Mouse (Mus musculus): ENCODE data around the gene Cab39. TPM values are rescaled to one million over a fixed set of nuclear protein-coding genes. Genes with fewer than 3 reads are reported as not detected.

The Cab39 gene
- total RNA-seq, 2 experiments from 2014 or later: 152 to 157 TPM

GRCm38 (mm10) chr1:85840421-85840820 is 47.2 kb downstream of the Cab39 start:
- no peak for TF ChIP-seq CTCF (conservative IDR thresholded peaks at IDR 0.05)
- DNase-seq (ENCODE audit: low spot score in 2 of 2): no peak
- H3K4me3 ChIP-seq: no peak overlapping the region
- no peak overlapping the region for H3K27ac ChIP-seq

- Histone ChIP-seq H3K27ac (no peak overlapping the region), H3K4me3 (no peak overlapping the region)
- TF ChIP-seq CTCF (conservative IDR thresholded peaks at IDR 0.05): peak; percentile 88
- no peak for DNase-seq (ENCODE audit: low spot score in 2 of 2)
Measured at GRCm38 (mm10) chr1:85842251-85842650, 49.0 kb downstream of the Cab39 start.

- H3K4me3 ChIP-seq: no peak overlapping the region
- TF ChIP-seq CTCF (conservative IDR thresholded peaks at IDR 0.05): no peak
- H3K27ac ChIP-seq: no peak overlapping the region
- no peak for DNase-seq (ENCODE audit: low spot score in 2 of 2)
Measured at GRCm38 (mm10) chr1:85843291-85843863, 50.1 kb downstream of the Cab39 start.

GRCm38 (mm10) chr1:85844981-85845380 is 51.7 kb downstream of the Cab39 start:
- TF ChIP-seq CTCF (conservative IDR thresholded peaks at IDR 0.05): no peak
- Histone ChIP-seq H3K27ac (no peak overlapping the region), H3K4me3 (no peak overlapping the region)
- no peak for DNase-seq (ENCODE audit: low spot score in 2 of 2)

GRCm38 (mm10) chr1:85845476-85845875 is 52.2 kb downstream of the Cab39 start:
- Histone ChIP-seq H3K4me3 (no peak overlapping the region), H3K27ac (no peak overlapping the region)
- TF ChIP-seq CTCF (conservative IDR thresholded peaks at IDR 0.05): no peak
- no peak for DNase-seq (ENCODE audit: low spot score in 2 of 2)

GRCm38 (mm10) chr1:85849016-85849415 is 55.8 kb downstream of the Cab39 start:
- DNase-seq (ENCODE audit: low spot score in 2 of 2): no peak
- Histone ChIP-seq H3K27ac (no peak overlapping the region), H3K4me3 (no peak overlapping the region)
- no peak for TF ChIP-seq CTCF (conservative IDR thresholded peaks at IDR 0.05)

GRCm38 (mm10) chr1:85850851-85851250 is 57.6 kb downstream of the Cab39 start:
- no peak overlapping the region for H3K4me3 ChIP-seq
- no peak for DNase-seq (ENCODE audit: low spot score in 2 of 2)
- H3K27ac ChIP-seq: no peak overlapping the region
- TF ChIP-seq CTCF (conservative IDR thresholded peaks at IDR 0.05): no peak

- peak; percentile 77 for DNase-seq (ENCODE audit: low spot score in 2 of 2)
- Histone ChIP-seq H3K4me3 (no peak overlapping the region), H3K27ac (no peak overlapping the region)
- peak; percentile 97 for TF ChIP-seq CTCF (conservative IDR thresholded peaks at IDR 0.05)
Measured at GRCm38 (mm10) chr1:85852996-85853689, 59.9 kb downstream of the Cab39 start.

GRCm38 (mm10) chr1:85853865-85854264 is 60.6 kb downstream of the Cab39 start:
- no peak for TF ChIP-seq CTCF (conservative IDR thresholded peaks at IDR 0.05)
- no peak overlapping the region for H3K4me3 ChIP-seq
- no peak for DNase-seq (ENCODE audit: low spot score in 2 of 2)
- H3K27ac ChIP-seq: peak overlapping the region; percentile 41; the same call in 1 of the 2 replicates

GRCm38 (mm10) chr1:85854475-85854874 is 61.2 kb downstream of the Cab39 start:
- DNase-seq (ENCODE audit: low spot score in 2 of 2): no peak
- peak; percentile 65 for TF ChIP-seq CTCF (conservative IDR thresholded peaks at IDR 0.05)
- no peak overlapping the region for H3K4me3 ChIP-seq
- H3K27ac ChIP-seq: no peak overlapping the region

- Histone ChIP-seq H3K4me3 (no peak overlapping the region), H3K27ac (no peak overlapping the region)
- DNase-seq (ENCODE audit: low spot score in 2 of 2): no peak
- TF ChIP-seq CTCF (conservative IDR thresholded peaks at IDR 0.05): no peak
Measured at GRCm38 (mm10) chr1:85856266-85856665, 63.0 kb downstream of the Cab39 start.

- Histone ChIP-seq H3K4me3 (no peak overlapping the region), H3K27ac (no peak overlapping the region)
- peak; percentile 49 for TF ChIP-seq CTCF (conservative IDR thresholded peaks at IDR 0.05)
- no peak for DNase-seq (ENCODE audit: low spot score in 2 of 2)
Measured at GRCm38 (mm10) chr1:85857261-85857754, 64.1 kb downstream of the Cab39 start.

GRCm38 (mm10) chr1:85864383-85864782 is 71.1 kb downstream of the Cab39 start:
- no peak for TF ChIP-seq CTCF (conservative IDR thresholded peaks at IDR 0.05)
- H3K27ac ChIP-seq: no peak overlapping the region
- DNase-seq (ENCODE audit: low spot score in 2 of 2): no peak
- H3K4me3 ChIP-seq: no peak overlapping the region

GRCm38 (mm10) chr1:85870001-85870400 is 76.8 kb downstream of the Cab39 start:
- peak in 1 of 2 experiments; percentile 47 for DNase-seq (ENCODE audit: low spot score in 2 of 2)
- Histone ChIP-seq H3K27ac (peak overlapping the region; percentile 82), H3K4me3 (no peak overlapping the region)
- TF ChIP-seq CTCF (conservative IDR thresholded peaks at IDR 0.05): no peak
